Mouse (Mus musculus) lung, postnatal 0 days (tissue): ENCODE results near the gene Tbc1d15. TPM values are rescaled to one million over a fixed set of nuclear protein-coding genes. Genes with fewer than 3 reads are reported as not detected.

Experiments
- ATAC-seq: fragments of 200-750 bp; cut with Nextera tagmentation; 2 replicates; pipeline ENCODE4 v1.8.0; 2017; ENCODE audit warnings: moderate library complexity
- DNase-seq: peaks from one replicate; pipeline ENCODE4 v3.0.0-alpha.2; 2016; ENCODE audit warnings: low spot score
- H3K27ac ChIP-seq: fragments of 300-500 bp; sonication (generic); 2 replicates; pipeline ENCODE4 v1.5.1; 2014; ENCODE audit warnings: antibody characterized with exemption, mild to moderate bottlenecking, low read length, mixed read lengths
- H3K27me3 ChIP-seq: fragments of 300-500 bp; sonication (generic); replicated peaks from 2 replicates; pipeline ENCODE4 v1.6.1; 2014; ENCODE audit warnings: low read length, mixed read lengths; ENCODE audit not compliant: insufficient read depth
- H3K36me3 ChIP-seq: fragments of 300-500 bp; sonication (generic); 2 replicates; pipeline ENCODE4 v1.6.1; 2014; ENCODE audit warnings: low read length, mixed read lengths; ENCODE audit not compliant: insufficient read depth
- H3K4me1 ChIP-seq: fragments of 300-500 bp; sonication (generic); 2 replicates; pipeline ENCODE4 v1.6.1; 2014; ENCODE audit warnings: antibody characterized with exemption, low read depth, low read length, mixed read lengths; ENCODE audit not compliant: insufficient read depth
- H3K4me2 ChIP-seq: fragments of 300-500 bp; sonication (generic); replicated peaks from 2 replicates; pipeline ENCODE4 v1.6.1; 2014; ENCODE audit warnings: low read depth, mild to moderate bottlenecking, low read length, moderate library complexity, mixed read lengths
- H3K4me3 ChIP-seq: fragments of 300-500 bp; sonication (generic); 2 replicates; pipeline ENCODE4 v1.5.1; 2014; ENCODE audit warnings: low read depth, low read length
- H3K9ac ChIP-seq: fragments of 300-500 bp; sonication (generic); replicated peaks from 2 replicates; pipeline ENCODE4 v1.6.1; 2014; ENCODE audit warnings: low read depth, mild to moderate bottlenecking
- H3K9me3 ChIP-seq: fragments of 300-500 bp; sonication (generic); 2 replicates; pipeline ENCODE4 v1.6.1; 2016; ENCODE audit warnings: low read length, mixed read lengths
- CTCF ChIP-seq: IDR thresholded peaks from 2 replicates; pipeline ENCODE4 v1.5.1; 2016; ENCODE audit warnings: antibody characterized with exemption, mild to moderate bottlenecking
- EP300 ChIP-seq: IDR thresholded peaks from 2 replicates; pipeline ENCODE4 v1.6.1; 2016; ENCODE audit warnings: antibody characterized with exemption, mild to moderate bottlenecking, control low read depth
- WGBS: fragments of 180-500 bp; shearing (Covaris S2); extraction: QIAGEN DNeasy Blood & Tissue Kit; methylation state at CpG from one replicate; pipeline ENCODE4 v1.1.7; 2014; 5-methylcytosine and 5-hydroxymethylcytosine counted together
- polyA plus RNA-seq: library from polyadenylated mRNA; unstranded; fragments of >200 nt; fragmentation: Nextera tagmentation; extraction: Ambion mirVana; gene quantifications from 2 replicates; pipeline ENCODE4 v1.2.1, GENCODE M21; 2015

Gene Tbc1d15
- polyA plus RNA-seq, 1 experiment from 2014 or later: 47.9 TPM

DNA sequence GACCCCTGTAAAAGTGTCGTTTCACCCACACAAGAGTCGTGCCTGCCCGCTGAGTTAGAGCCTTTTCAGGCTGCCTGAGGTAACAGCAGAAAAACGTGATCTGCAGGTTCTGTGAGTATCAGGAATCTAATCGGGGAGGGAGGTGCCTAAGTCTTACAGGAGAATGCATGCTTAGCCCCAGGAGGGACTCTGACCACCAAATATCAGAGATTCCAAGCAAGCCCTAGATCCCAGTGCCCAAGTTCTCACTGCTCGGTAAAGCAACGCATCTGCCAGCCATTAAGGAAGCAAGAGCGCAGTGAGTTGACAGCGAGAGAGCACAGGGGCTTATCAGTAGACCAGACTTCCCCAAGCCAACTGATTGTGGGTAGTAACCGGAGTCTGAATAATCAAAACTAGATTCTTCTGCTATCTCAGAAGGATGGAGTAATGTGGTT, 1.1 kb upstream of the Tbc1d15 start:
- peak; percentile 40 for ATAC-seq

DNA sequence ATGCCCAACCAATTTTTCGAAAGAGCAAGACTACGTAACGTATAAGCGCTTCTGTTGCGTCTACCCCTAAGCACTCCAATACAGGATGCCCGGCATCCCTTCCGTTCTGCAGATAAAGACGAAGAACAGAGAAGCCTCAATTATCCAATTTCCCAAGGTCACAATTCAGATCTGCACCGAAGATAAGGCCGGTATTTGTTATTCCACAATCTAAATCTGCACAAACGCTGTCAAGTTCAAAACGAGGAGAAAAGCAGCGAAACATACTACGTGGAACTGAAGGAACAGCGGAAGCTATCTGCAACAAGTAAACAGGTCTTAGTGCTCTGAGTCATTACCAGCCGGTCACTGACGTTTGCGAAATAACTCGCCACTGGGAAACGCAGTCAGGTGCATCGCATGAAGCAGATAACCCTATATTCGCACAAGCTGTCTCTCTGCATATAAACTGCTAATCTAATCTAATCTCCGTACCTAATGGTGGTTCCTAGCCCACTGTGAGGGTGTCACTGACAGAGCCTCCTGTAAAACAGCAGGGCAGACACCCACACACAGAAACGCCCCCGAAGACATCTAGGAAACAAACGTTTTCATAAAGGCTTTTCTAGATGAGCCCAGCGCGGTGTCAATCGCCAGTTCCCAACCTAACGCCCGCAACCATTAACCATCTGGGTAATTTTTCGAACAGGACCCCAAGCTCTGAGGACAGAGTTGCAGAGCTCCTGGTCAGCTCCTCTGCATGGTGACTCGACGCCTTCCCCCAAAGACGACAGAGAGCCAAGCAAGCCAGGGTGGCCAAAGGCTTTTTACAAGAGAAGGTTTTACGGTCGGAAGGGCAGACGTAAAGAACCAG, 806 bp downstream of the Tbc1d15 start:
- Histone ChIP-seq H3K4me3 (peak overlapping the region; percentile 98), H3K9me3 (no peaks in the 10 kb centered on the region), H3K4me2 (peak overlapping the region; percentile 85), H3K27ac (peak overlapping the region; percentile 92), H3K27me3 (no peaks in the 10 kb centered on the region), H3K4me1 (peaks cover 6% of the 10 kb centered on the region), H3K36me3 (no peaks in the 10 kb centered on the region), H3K9ac (peak overlapping the region; percentile 82)
- TF ChIP-seq CTCF: no peak
- TF ChIP-seq EP300: no peak
- 19% methylated on average over 33 of the region's 38 CpGs for WGBS
- ATAC-seq (no peak; the same call in 1 of the 2 replicates), DNase-seq (peak; percentile 73)

More for the DNA sequence above, 1.1 kb upstream of the Tbc1d15 start:
- peak overlapping the region; percentile 43 for H3K9ac ChIP-seq
- H3K4me3 ChIP-seq: peak overlapping the region; percentile 98
- H3K9me3 ChIP-seq: no peaks in the 10 kb centered on the region
- H3K4me1 ChIP-seq: peaks cover 3% of the 10 kb centered on the region
- peak overlapping the region; percentile 62 for H3K27ac ChIP-seq
- H3K27me3 ChIP-seq: no peaks in the 10 kb centered on the region
- 0 out of 2 replicates have a peak, but pooled peaks have one; percentile 40 for TF ChIP-seq EP300
- no peak for TF ChIP-seq CTCF
- H3K36me3 ChIP-seq: no peaks in the 10 kb centered on the region
- WGBS: 4% methylated on average over 10 of the region's 10 CpGs
- H3K4me2 ChIP-seq: peak overlapping the region; percentile 85
- DNase-seq: peak; percentile 83

DNA sequence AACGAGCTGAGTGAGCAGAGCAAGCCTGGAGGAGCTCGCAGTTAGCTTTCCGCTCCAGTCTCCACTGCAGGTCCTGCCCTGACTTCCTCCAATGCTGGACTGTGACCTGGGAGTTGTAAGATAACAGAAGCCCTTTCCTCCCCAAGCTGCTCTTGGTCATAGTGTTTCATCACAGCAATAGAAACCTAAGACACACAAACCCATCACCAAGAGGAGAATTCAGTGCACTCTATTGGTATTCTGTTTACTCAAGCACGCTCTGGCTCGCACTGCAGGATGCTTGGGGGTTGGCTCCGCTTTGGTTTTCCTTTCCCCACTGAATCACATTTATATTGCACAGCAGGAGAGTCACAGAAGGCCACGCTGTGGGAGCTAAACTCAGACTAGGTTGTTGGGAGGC, 3.2 kb downstream of the Tbc1d15 start:
- ATAC-seq (no peak), DNase-seq (no peak)
- H3K4me2 ChIP-seq: no peak overlapping the region
- no peak overlapping the region for H3K4me3 ChIP-seq
- no peaks in the 10 kb centered on the region for H3K9me3 ChIP-seq
- H3K9ac ChIP-seq: no peak overlapping the region
- no peaks in the 10 kb centered on the region for H3K36me3 ChIP-seq
- H3K4me1 ChIP-seq: peaks cover 6% of the 10 kb centered on the region
- TF ChIP-seq EP300: no peak
- TF ChIP-seq CTCF: no peak
- WGBS: 46% methylated on average over 7 of the region's 7 CpGs
- H3K27me3 ChIP-seq: no peaks in the 10 kb centered on the region
- no peak overlapping the region for H3K27ac ChIP-seq

DNA sequence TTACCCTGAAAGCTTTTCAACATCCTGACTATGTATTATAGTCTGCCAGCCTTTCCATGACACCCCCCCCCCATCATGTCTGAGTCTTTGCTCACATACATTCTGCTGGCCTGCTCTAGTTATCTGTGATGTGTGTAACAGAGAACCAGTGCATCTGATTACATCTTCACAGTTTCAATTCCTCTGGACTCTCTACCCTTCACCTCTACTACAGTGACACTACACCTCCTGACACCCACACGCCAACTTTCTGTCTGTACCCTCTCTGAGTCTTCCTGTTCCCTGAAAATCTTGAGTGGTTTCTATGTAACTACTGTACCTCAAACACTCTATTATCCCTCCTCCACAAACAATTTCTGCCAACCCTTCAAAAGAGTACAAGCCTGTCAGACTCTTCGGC, 5.8 kb downstream of the Tbc1d15 start:
- DNase-seq: no peak
- Histone ChIP-seq H3K4me1 (peaks cover 3% of the 10 kb centered on the region; the same call in 1 of the 2 replicates), H3K27ac (no peak overlapping the region), H3K4me3 (no peak overlapping the region), H3K27me3 (no peaks in the 10 kb centered on the region), H3K4me2 (no peak overlapping the region), H3K9ac (no peak overlapping the region), H3K36me3 (no peaks in the 10 kb centered on the region), H3K9me3 (no peaks in the 10 kb centered on the region)
- no peak for TF ChIP-seq CTCF
- no peak for TF ChIP-seq EP300
- whole genome bisulfite sequencing: 63% methylated on average over 2 of the region's 2 CpGs
- no peak for ATAC-seq

- Histone ChIP-seq H3K27me3 (no peaks in the 10 kb centered on the region), H3K9me3 (no peaks in the 10 kb centered on the region), H3K4me1 (0 out of 2 replicates have a peak, but pooled peaks cover 3% of the 10 kb centered on the region), H3K36me3 (peaks cover 11% of the 10 kb centered on the region; the same call in 1 of the 2 replicates), H3K9ac (no peak overlapping the region), H3K4me2 (no peak overlapping the region), H3K27ac (no peak overlapping the region), H3K4me3 (no peak overlapping the region)
- peak; percentile 31 for DNase-seq
- ATAC-seq: no peak
- peak; percentile 61 for TF ChIP-seq CTCF
- TF ChIP-seq EP300: no peak
- 55% methylated on average over 8 of the region's 8 CpGs for WGBS
These were observed 10.1 kb downstream of the Tbc1d15 start for GRCm38 (mm10) chr10:115241082-115241595.

GRCm38 (mm10) chr10:115237931-115238330, 13.3 kb downstream of the Tbc1d15 start:
- Histone ChIP-seq H3K36me3 (peaks cover 15% of the 10 kb centered on the region; the same call in 1 of the 2 replicates), H3K27ac (no peak overlapping the region), H3K9ac (no peak overlapping the region), H3K9me3 (no peaks in the 10 kb centered on the region), H3K4me2 (no peak overlapping the region), H3K4me3 (no peak overlapping the region), H3K27me3 (no peaks in the 10 kb centered on the region), H3K4me1 (no peaks in the 10 kb centered on the region)
- 82% methylated on average over 4 of the region's 4 CpGs for WGBS
- no peak for TF ChIP-seq EP300
- no peak for TF ChIP-seq CTCF
- ATAC-seq (no peak), DNase-seq (no peak)
